Mouse (Mus musculus): Measurements from ENCODE around the gene Olfml2b.

DNA sequence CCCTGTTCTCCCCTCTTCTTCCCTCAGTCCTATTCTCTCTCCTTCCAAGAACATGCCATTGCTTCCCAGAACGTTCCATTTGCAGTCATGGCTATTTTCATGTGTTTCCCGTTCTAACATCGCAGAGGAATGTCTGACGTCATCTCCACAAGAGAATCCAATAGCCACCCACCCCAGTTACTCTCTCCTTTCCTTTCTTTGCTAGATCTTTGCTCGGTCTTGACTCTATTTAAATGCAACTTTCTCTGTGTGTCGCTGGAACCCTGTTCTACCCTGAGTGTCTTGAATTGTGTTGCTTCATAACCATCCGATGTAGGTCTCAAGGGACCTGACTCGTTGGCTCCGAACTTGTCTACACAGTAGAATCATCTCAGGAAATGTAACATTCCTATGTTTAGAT lies 55.2 kb downstream of the Olfml2b start:
- TF ChIP-seq CTCF (IDR thresholded peaks at IDR 0.05; ENCODE audit: control insufficient read depth, insufficient read depth, low read length) (no peak), POLR2A (IDR thresholded peaks at IDR 0.05; ENCODE audit: borderline replicate concordance, control insufficient read depth, low read depth, low read length) (no peak)
